Comparison of ENCODE assay signal across 8 mouse cellular contexts in genomic region chr9:44482552-44482951, GRCm38 (mm10). TPM values are rescaled to one million over a fixed set of nuclear protein-coding genes. Genes with fewer than 3 reads are reported as not detected.
DNase-seq lines count a peak whose midpoint lies in the region; ATAC-seq and TF ChIP-seq lines count a peak whose summit lies in the region.

Gene Bcl9l, plus strand, starts transcription at chr9:44482825.

- TF ChIP-seq CTCF in E14TG2a.4 (conservative IDR thresholded peaks at IDR 0.05; ENCODE audit: low read length): peak; percentile 39
- peak; percentile 33; the same call in 1 of the 2 replicates for TF ChIP-seq CTCF in testis, adult 2 months (IDR thresholded peaks at IDR 0.05; ENCODE audit: control insufficient read depth, insufficient read depth, insufficient replicate concordance, low read depth, low read length)

- WGBS in forebrain, embryonic 15.5 days: under 1% methylated on average over 30 of the region's 31 CpGs
- under 1% methylated on average over 21 of the region's 31 CpGs for WGBS in neural tube, embryonic 14.5 days

- peak within 1 kb of the TSS; percentile 87 for H3K4me2 ChIP-seq in forebrain, embryonic 15.5 days (replicated peaks)
- peak within 1 kb of the TSS; percentile 92 for H3K4me2 ChIP-seq in neural tube, embryonic 14.5 days (ENCODE audit: low read depth, low read length)

- peak within 1 kb of the TSS; percentile 99 for H3K9ac ChIP-seq in forebrain, embryonic 15.5 days (replicated peaks)
- H3K9ac ChIP-seq in neural tube, embryonic 14.5 days (replicated peaks; ENCODE audit: low read depth, low read length): peak within 1 kb of the TSS; percentile 93

- no peaks in the 10 kb centered on the region for H3K36me3 ChIP-seq in E14TG2a.4 (ENCODE audit: insufficient read depth, low read length)
- H3K36me3 ChIP-seq in forebrain, embryonic 15.5 days: no peaks in the 10 kb centered on the region
- no peaks in the 10 kb centered on the region for H3K36me3 ChIP-seq in neural tube, embryonic 14.5 days (ENCODE audit: control insufficient read depth, insufficient read depth, low read length)
- no peaks in the 10 kb centered on the region for H3K36me3 ChIP-seq in testis, adult 2 months (ENCODE audit: control insufficient read depth, insufficient read depth, low read length)

- no peaks in the 10 kb centered on the region for H3K9me3 ChIP-seq in E14TG2a.4 (ENCODE audit: low read length)
- H3K9me3 ChIP-seq in forebrain, embryonic 15.5 days: no peaks in the 10 kb centered on the region
- H3K9me3 ChIP-seq in neural tube, embryonic 14.5 days (ENCODE audit: control insufficient read depth, low read length): no peaks in the 10 kb centered on the region

- peak within 1 kb of the TSS; percentile 99 for H3K27ac ChIP-seq in forebrain, embryonic 15.5 days (replicated peaks)
- peak within 1 kb of the TSS; percentile 94 for H3K27ac ChIP-seq in neural tube, embryonic 14.5 days (ENCODE audit: low read depth, low read length)
- H3K27ac ChIP-seq in testis, adult 2 months (ENCODE audit: control insufficient read depth, insufficient read depth, low read depth, low read length): peak within 1 kb of the TSS; percentile 77

- H3K27me3 ChIP-seq in E14TG2a.4 (ENCODE audit: insufficient read depth, low read length): peaks cover 37% of the 10 kb centered on the region
- no peaks in the 10 kb centered on the region for H3K27me3 ChIP-seq in forebrain, embryonic 15.5 days
- H3K27me3 ChIP-seq in neural tube, embryonic 14.5 days (ENCODE audit: control insufficient read depth, insufficient read depth, low read length): no peaks in the 10 kb centered on the region
- no peaks in the 10 kb centered on the region for H3K27me3 ChIP-seq in testis, adult 2 months (ENCODE audit: control insufficient read depth, insufficient read depth, low read length)

- peak within 1 kb of the TSS; percentile 90 for H3K4me3 ChIP-seq in E14TG2a.4 (replicated peaks; ENCODE audit: low read length)
- H3K4me3 ChIP-seq in forebrain, embryonic 15.5 days: peak within 1 kb of the TSS; percentile 97
- H3K4me3 ChIP-seq in neural tube, embryonic 14.5 days (ENCODE audit: low read depth, low read length): peak within 1 kb of the TSS; percentile 79
- peak within 1 kb of the TSS; percentile 85 for H3K4me3 ChIP-seq in testis, adult 2 months (ENCODE audit: control insufficient read depth, low read depth, low read length)

- peaks cover 65% of the 10 kb centered on the region for H3K4me1 ChIP-seq in E14TG2a.4 (replicated peaks; ENCODE audit: low read depth, low read length)
- H3K4me1 ChIP-seq in forebrain, embryonic 15.5 days: peaks cover 70% of the 10 kb centered on the region
- H3K4me1 ChIP-seq in neural tube, embryonic 14.5 days (ENCODE audit: control insufficient read depth, insufficient read depth, low read length): peaks cover 44% of the 10 kb centered on the region
- H3K4me1 ChIP-seq in testis, adult 2 months (ENCODE audit: control insufficient read depth, insufficient read depth, low read length): peaks cover 18% of the 10 kb centered on the region

- peak; percentile 69 for TF ChIP-seq POLR2A in testis, adult 2 months (IDR thresholded peaks at IDR 0.05; ENCODE audit: control insufficient read depth, low read depth, low read length)

- peak; percentile 62 for DNase-seq in c-Kit-positive CD71-positive TER-119-negative erythroid progenitor cells, embryonic 14.5 days (ENCODE audit: low read depth)
- peak; percentile 92 to 95 for DNase-seq in heart, postnatal 14 days
- DNase-seq in layer of hippocampus, adult 18-20 months (ENCODE audit: low spot score in 2 of 2): peak; percentile 89 to 94
- peak; percentile 94 to 97 for DNase-seq in lung, adult 18-20 months

- intact Hi-C loops in heart, postnatal 14 days (cut with DNase I): loop anchor here (1.0 kb wide), 1 partner anchor 20 kb away; no protein-coding TSS in a partner anchor

- ATAC-seq in forebrain, embryonic 15.5 days (replicated peaks): peak; percentile 68
- peak; percentile 66 for ATAC-seq in neural tube, embryonic 14.5 days (ENCODE audit: low read depth)

RNA-seq across cellular contexts. Expression of gene Bcl9l, which starts in this region (rescaled TPM):
- 13.6 and 14.4 TPM in 2 replicates for polyA plus RNA-seq in forebrain, embryonic 15.5 days (2015; fragmentation: Nextera tagmentation; extraction: Ambion mirVana)
- 10 to 100 TPM; 57.9 to 64.9 TPM for total RNA-seq in heart, postnatal 14 days (2021)
- total RNA-seq in layer of hippocampus, adult 18-20 months (2021): 10 to 100 TPM; 64.0 to 72.3 TPM
- polyA plus RNA-seq in neural tube, embryonic 14.5 days (2014; fragmentation: Nextera tagmentation; extraction: Ambion mirVana): 11.5 and 12.3 TPM in 2 replicates
- 8.4 and 9.1 TPM in 2 replicates for polyA plus RNA-seq in testis, adult 2 months (2012; rRNA removed)

Comparison
In these comparisons a context has a peak if more than half of its experiments do, and no peak if none do; other contexts are left out.
1. Peak in every context shown above with its lines: DNase-seq, ATAC-seq, H3K4me3 ChIP-seq and H3K27ac ChIP-seq.